Mouse (Mus musculus) thymus, postnatal 25 days (tissue): ENCODE results near the gene Ddx6.

Experiments used
- DNase-seq: peaks from one replicate; pipeline ENCODE4 v3.0.0; 2022

Ddx6 gene

GRCm38 (mm10) chr9:44643103-44643502 lies 38.4 kb downstream of the Ddx6 start:
- DNase-seq, result no peak

GRCm38 (mm10) chr9:44644186-44644585 lies 39.5 kb downstream of the Ddx6 start:
- no peak for DNase-seq

DNA sequence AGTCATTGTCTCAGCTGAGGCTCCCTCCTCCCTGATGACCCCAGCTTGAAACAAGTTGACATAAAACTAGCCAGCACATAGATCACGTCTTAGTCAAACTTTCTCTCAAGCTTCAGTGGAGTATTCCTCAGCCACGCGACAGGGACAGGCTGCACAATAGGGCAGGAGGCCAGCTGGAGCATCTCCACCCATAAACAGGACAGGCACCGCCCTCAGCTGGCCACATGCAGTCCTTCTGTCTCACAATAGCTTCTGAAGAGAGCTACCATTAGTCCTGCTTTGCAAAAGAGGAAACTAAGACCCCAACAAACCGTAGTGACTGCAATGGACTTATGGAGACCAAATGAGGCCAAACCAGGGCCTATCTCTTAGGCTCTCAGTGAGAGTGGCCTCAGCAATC lies 40.8 kb downstream of the Ddx6 start:
- no peak for DNase-seq

DNA sequence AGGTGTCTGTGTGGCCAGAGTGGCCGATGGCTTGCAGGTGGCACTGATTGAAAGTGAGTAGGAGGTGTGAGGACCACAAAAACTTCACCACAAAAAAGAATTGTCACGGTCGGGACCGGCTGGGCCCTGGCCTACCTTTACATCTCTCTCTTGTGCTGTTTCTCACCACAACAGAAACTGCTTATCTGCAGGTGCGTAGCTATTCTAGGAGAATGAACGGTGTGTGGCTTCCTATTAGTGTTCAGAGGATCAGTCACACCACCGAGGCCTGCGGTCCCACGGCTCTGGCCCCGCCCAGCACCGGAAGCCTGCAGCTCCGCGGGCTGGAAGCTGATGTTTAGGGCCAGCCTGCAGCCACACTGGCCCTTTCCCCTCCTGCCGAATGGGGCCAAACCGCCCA lies 41.2 kb downstream of the Ddx6 start:
- peak; percentile 82 for DNase-seq

DNA sequence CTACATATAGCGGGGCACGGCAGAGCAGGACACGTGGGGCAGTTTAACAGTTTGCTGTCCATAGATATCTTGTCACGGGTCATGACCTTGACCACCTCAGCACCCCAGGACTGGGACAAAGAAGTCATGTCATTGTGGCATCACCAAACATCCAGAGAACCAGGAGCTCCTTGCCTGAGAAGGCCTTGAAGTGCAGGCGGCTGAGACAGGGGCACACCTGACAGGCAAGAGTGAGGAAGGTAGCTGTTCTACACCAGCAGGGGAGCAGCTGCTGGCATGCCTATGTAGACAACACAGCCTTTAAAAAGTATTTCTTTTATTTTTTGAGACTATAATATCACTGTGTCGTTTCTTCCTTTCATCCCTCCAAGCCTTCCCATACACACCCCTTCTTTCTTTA lies 41.7 kb downstream of the Ddx6 start:
- peak; percentile 44 for DNase-seq

- DNase-seq, result no peak
Observed at GRCm38 (mm10) chr9:44647026-44647425, 42.3 kb downstream of the Ddx6 start.

GRCm38 (mm10) chr9:44647656-44648055 lies 43.0 kb downstream of the Ddx6 start:
- no peak for DNase-seq

DNA sequence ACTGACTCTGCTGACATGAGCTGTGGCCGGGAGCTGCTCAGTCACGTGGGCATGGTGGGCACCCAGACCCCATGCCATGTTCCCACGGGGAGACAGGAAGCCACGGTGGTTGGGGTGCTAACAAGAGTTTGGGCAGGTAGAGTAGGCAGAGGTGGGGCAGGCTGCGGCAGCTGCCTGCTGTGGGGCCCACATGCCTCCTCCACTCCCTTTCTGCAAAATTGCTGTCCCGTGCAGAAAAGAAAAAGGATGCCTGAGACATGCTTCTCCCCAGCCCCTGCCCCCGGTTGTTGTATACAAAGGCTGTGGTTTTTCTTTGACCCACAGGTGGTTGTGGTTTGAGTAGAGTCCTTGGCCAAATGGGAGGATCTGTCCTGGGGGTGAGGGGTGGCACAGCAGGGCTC lies 44.2 kb downstream of the Ddx6 start:
- peak; percentile 60 for DNase-seq

- DNase-seq, result peak; percentile 81
Observed at GRCm38 (mm10) chr9:44652027-44652426, 47.3 kb downstream of the Ddx6 start.

DNA sequence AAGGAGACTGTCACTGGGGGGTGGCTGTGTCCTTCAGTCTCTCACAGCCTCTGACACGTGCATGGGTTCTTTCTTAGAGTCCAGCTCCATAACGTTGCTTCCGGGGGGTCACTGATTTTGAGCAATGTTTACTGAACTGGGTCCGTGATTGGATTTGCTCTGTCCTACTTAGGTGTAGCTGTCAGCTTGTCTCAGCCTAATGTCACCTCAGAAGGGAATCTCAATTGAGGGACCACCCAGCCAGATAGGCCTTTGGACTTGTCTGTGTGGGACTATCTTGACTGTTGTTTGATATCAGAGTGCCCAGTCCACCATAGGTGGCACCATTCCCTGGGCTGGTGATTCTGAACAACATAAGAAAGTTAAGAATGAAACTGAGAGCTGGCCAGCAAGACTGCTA lies 49.2 kb downstream of the Ddx6 start:
- DNase-seq, result no peak

- DNase-seq, result peak; percentile 56
Observed at GRCm38 (mm10) chr9:44655098-44656066, 50.7 kb downstream of the Ddx6 start.

DNA sequence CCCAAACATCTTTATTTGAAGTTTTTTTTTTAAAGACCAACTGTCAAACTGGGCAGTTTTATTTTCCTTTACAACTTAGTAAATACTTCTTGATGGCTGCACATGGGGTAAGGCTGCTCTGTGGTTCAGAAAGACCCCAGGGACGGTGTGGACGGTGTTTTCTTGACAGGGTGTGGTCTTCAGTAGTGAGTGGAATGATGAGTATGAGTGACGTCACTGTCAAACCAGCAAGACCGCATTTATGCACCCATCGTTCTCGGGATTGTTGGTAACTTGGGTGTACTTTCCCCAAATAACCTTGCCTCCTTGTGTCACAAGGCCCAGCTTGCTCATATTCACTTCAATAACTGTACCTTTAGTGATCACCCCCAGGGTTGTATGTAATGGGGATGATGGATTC lies 59.0 kb downstream of the Ddx6 start:
- no peak for DNase-seq

GRCm38 (mm10) chr9:44671416-44671815 lies 66.7 kb downstream of the Ddx6 start:
- no peak for DNase-seq

GRCm38 (mm10) chr9:44672291-44672865 lies 67.7 kb downstream of the Ddx6 start:
- DNase-seq, result no peak

DNA sequence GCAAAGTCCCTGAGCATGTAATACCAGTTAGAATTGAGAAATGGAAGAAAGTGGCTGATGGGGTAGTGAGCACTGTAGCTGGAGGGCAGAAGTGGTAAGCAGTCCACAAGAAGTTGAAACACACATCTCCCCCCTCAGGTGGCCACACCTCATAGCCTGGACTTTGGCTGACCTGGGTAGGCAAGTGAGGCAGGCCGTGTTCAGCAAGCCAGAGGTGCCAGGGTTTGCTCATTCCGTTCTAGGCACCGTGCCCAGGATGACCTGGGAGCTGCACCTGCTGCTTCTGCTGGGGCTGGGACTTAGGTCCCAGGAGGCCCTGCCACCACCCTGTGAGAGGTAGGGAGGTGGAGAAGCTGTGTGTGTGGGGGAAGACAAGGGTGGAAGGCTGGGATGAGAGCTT lies 68.3 kb downstream of the Ddx6 start, which contains the start of gene Treh:
Gene Treh (plus strand): TSS at position 229 of the 400 bp plus-strand sequence.
- no peak for DNase-seq

DNA sequence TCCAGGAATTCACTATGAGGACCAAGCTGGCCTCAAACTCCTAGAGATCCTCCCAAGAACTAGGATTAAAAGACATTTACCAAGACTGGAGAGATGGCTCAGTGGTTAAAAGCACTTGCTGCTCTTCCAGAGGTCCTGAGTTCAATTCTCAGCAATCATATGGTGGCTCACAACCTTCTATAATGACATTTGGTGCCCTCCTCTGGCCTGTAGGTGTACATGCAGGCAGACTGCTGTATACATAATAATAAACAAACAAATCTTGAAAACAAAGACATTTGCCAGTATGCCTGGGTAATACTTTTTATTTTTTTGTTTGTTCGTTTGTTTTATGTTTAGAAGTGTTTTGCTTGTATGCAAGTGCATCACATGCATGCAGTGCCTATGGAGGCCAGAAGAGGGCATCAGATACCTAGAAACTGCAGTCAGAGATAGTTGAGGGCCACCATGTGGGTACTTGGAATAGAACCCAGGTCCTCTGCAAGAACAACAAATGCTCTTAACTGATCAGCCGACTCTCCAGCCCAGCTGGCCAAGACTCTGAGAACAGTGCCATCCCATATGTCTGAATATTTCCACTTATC lies 73.7 kb downstream of the Ddx6 start:
- no peak for DNase-seq

- DNase-seq, result no peak
Observed at GRCm38 (mm10) chr9:44679565-44679964, 74.9 kb downstream of the Ddx6 start.

- no peak for DNase-seq
Observed at GRCm38 (mm10) chr9:44683046-44683445, 78.4 kb downstream of the Ddx6 start.

DNA sequence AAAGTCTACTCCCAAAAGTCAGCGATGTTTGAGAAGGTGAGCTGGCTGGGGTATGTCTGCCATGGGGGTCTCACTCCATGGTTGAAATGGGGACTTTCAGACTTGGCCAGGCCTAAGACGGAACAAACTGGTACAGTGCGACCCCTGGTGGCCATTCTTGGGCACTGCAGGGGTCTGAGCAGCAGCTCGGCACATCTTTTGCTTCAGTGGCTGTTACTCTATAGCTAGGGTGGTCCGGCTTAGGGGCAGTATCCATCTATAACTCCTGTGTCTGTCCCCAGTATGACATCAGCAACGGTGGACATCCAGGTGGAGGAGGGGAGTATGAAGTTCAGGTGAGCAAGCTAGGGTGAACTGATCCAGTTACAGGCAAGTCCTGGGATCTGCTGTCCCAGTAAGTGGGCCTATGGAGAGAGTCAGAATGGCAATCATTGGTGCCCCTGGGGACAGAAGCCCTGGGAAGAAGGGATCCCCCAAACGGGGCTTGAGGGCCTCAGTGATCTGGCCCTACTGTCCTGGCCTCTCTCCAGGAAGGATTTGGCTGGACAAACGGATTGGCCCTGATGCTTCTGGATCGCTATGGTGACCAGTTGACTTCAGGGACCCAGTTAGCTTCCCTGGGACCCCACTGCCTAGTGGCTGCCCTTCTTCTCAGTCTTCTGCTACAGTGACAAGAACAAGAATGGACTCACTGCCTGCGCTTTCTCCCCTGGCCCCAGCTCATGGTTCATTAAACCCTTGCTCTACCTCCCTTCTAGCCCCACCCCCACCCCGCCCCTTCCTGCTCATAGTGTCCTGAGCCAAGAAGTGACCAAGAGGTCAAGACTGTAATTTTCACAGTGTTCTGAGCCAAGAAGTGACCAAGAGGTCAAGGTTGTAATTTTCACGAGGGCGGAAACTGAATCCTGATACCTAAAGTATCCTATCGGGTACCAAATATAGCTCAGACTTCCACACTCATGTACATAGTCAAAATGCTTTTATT lies 80.9 kb downstream of the Ddx6 start:
- peak; percentile 77 for DNase-seq

GRCm38 (mm10) chr9:44686638-44687037 lies 81.9 kb downstream of the Ddx6 start:
- DNase-seq, result no peak

DNA sequence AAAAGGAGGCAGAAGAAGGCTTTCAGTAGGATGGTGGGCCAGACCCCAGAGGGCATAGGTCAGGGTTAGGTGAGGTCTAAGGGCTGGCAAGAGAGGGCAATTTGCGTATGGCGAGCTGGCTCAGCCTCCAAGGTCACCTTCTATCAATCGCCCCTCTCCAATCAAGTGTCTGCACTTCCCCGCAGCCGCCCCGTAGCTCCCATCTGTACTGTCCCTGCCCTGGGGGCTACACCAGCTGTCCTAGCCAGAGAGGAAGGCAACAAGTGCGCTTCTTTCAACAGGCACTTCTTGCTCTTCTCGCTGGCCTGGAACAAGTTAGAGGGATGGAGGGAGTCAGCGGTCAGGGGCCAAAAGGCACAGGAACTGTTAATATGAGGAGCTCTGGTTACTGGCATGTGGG lies 83.3 kb downstream of the Ddx6 start:
- no peak for DNase-seq
